ENCODE assay signal across 7 mouse cellular contexts in the genomic region with DNA sequence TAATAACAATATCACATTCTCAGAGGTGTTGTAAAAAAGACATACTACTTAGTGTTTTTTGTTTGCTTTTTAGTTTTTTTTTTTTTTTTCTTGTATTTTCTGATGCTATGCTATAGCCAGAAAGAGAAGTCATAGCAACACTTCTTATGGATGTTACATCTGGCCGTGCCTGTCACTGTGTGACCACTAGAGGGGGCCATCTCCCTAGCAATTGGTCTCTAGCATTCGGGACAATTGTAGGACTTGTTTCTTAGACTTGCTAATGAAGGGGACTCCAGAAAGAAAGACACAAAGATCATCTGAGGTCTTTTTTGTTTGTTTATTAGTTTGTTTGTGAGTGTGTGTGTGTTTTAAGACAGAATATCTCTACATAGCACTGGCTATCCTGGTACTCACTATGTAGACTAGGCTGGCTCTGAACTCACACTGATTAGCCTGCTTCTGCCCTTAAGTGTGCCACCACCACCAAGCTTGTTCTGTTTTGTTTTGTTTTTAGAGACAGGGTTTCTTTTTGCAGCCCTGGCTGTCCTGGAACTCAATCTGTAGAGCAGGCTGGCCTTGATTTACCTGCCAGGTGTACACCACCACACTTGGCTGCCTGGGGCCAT. TPM values are rescaled to one million over a fixed set of nuclear protein-coding genes. Genes with fewer than 3 reads are reported as not detected.
DNase-seq lines count a peak whose midpoint lies in the region; ATAC-seq and TF ChIP-seq lines count a peak whose summit lies in the region.

No protein-coding gene starts in this region.

- 8% methylated on average over 2 of the region's 2 CpGs for WGBS in forebrain, embryonic 16.5 days
- 13% methylated on average over 2 of the region's 2 CpGs for WGBS in lung, embryonic 14.5 days

- no peaks in the 10 kb centered on the region for H3K27me3 ChIP-seq in forebrain, embryonic 16.5 days (replicated peaks; ENCODE audit: control insufficient read depth, insufficient read depth, low read length)
- no peaks in the 10 kb centered on the region for H3K27me3 ChIP-seq in lung, embryonic 14.5 days (ENCODE audit: insufficient read depth, low read length)

- H3K4me1 ChIP-seq in forebrain, embryonic 16.5 days (replicated peaks; ENCODE audit: control insufficient read depth, insufficient read depth, low read length) = no peaks in the 10 kb centered on the region
- H3K4me1 ChIP-seq in lung, embryonic 14.5 days (ENCODE audit: insufficient read depth) = no peaks in the 10 kb centered on the region

- peak; percentile 76 for DNase-seq in A20 (ENCODE audit: low read depth, low spot score)
- DNase-seq in c-Kit-positive CD71-negative TER-119-negative erythroid progenitor cells, embryonic 14.5 days (ENCODE audit: low read depth) = peak; percentile 69
- peak; percentile 79 to 82 for DNase-seq in kidney, postnatal 4 days
- peak; percentile 86 for DNase-seq in lung, embryonic 14.5 days
- DNase-seq in retina, postnatal 1 day = peak; percentile 66

- peaks cover 16% of the 10 kb centered on the region for H3K36me3 ChIP-seq in forebrain, embryonic 16.5 days (ENCODE audit: control insufficient read depth, insufficient read depth)
- peaks cover 28% of the 10 kb centered on the region for H3K36me3 ChIP-seq in lung, embryonic 14.5 days (ENCODE audit: insufficient read depth)

- no peak overlapping the region for H3K9ac ChIP-seq in forebrain, embryonic 16.5 days (replicated peaks; ENCODE audit: low read depth, low read length)
- H3K9ac ChIP-seq in lung, embryonic 14.5 days = no peak overlapping the region

- no peak overlapping the region for H3K4me3 ChIP-seq in forebrain, embryonic 16.5 days (replicated peaks; ENCODE audit: low read length)
- no peak overlapping the region for H3K4me3 ChIP-seq in lung, embryonic 14.5 days (ENCODE audit: low read depth, low read length)

- peak; percentile 83 for TF ChIP-seq CTCF in lung, embryonic 14.5 days (IDR thresholded peaks at IDR 0.05; ENCODE audit: low read depth)

- H3K4me2 ChIP-seq in forebrain, embryonic 16.5 days (ENCODE audit: low read length) = no peak overlapping the region
- H3K4me2 ChIP-seq in lung, embryonic 14.5 days = no peak overlapping the region

- peak; percentile 54 for ATAC-seq in CD4-positive, CD25-positive, alpha-beta regulatory T cell, adult 4 months
- ATAC-seq in forebrain, embryonic 16.5 days = peak; percentile 66; the same call in 1 of the 2 replicates
- ATAC-seq in lung, embryonic 14.5 days (ENCODE audit: insufficient read depth) = 0 out of 2 replicates have a peak, but pooled peaks have one; percentile 38

- H3K27ac ChIP-seq in forebrain, embryonic 16.5 days (ENCODE audit: low read length) = no peak overlapping the region
- H3K27ac ChIP-seq in lung, embryonic 14.5 days (ENCODE audit: low read depth) = no peak overlapping the region

- no peaks in the 10 kb centered on the region for H3K9me3 ChIP-seq in forebrain, embryonic 16.5 days (ENCODE audit: control insufficient read depth, low read length)
- no peaks in the 10 kb centered on the region for H3K9me3 ChIP-seq in lung, embryonic 14.5 days (ENCODE audit: low read depth, low read length)

RNA-seq across cellular contexts. Expression of gene Necap1, which starts 18.3 kb away (rescaled TPM):
- 10 to 100 TPM; 63.7 to 80.3 TPM for polyA plus RNA-seq in CD4-positive, CD25-positive, alpha-beta regulatory T cell, adult 4 months (2017; shearing (Covaris generic))
- 132 and 139 TPM in 2 replicates for polyA plus RNA-seq in forebrain, embryonic 16.5 days (2015; fragmentation: Nextera tagmentation; extraction: Ambion mirVana)
- polyA plus RNA-seq in lung, embryonic 14.5 days (2014; fragmentation: Nextera tagmentation; extraction: Ambion mirVana) = 46.1 and 50.9 TPM in 2 replicates

RNA-seq across cellular contexts. Expression of gene Clec4a1, which starts 29.1 kb away (rescaled TPM):
- 1 to 10 TPM in 1 of 2 experiments, under 1 TPM in 1; 0.82 to 1.3 TPM for polyA plus RNA-seq in CD4-positive, CD25-positive, alpha-beta regulatory T cell, adult 4 months (2017; shearing (Covaris generic))
- 0.46 and 1.0 TPM in 2 replicates for polyA plus RNA-seq in forebrain, embryonic 16.5 days (2015; fragmentation: Nextera tagmentation; extraction: Ambion mirVana)
- 3.1 TPM in 2 replicates for polyA plus RNA-seq in lung, embryonic 14.5 days (2014; fragmentation: Nextera tagmentation; extraction: Ambion mirVana)

RNA-seq across cellular contexts. Expression of gene C3ar1, which starts 36.6 kb away (rescaled TPM):
- polyA plus RNA-seq in CD4-positive, CD25-positive, alpha-beta regulatory T cell, adult 4 months (2017; shearing (Covaris generic)) = under 1 TPM; 0.18 to 0.27 TPM
- polyA plus RNA-seq in forebrain, embryonic 16.5 days (2015; fragmentation: Nextera tagmentation; extraction: Ambion mirVana) = 1.0 and 1.8 TPM in 2 replicates
- polyA plus RNA-seq in lung, embryonic 14.5 days (2014; fragmentation: Nextera tagmentation; extraction: Ambion mirVana) = 3.2 and 4.0 TPM in 2 replicates

RNA-seq across cellular contexts. Expression of gene Clec4a3, which starts 59.8 kb away (rescaled TPM):
- polyA plus RNA-seq in CD4-positive, CD25-positive, alpha-beta regulatory T cell, adult 4 months (2017; shearing (Covaris generic)) = under 1 TPM in 1 of 2 experiments, not detected in 1; 0.56 TPM
- 0.79 and 1.5 TPM in 2 replicates for polyA plus RNA-seq in forebrain, embryonic 16.5 days (2015; fragmentation: Nextera tagmentation; extraction: Ambion mirVana)
- 2.3 and 3.4 TPM in 2 replicates for polyA plus RNA-seq in lung, embryonic 14.5 days (2014; fragmentation: Nextera tagmentation; extraction: Ambion mirVana)
